Mouse (Mus musculus) stomach, embryonic 14.5 days (tissue): ENCODE measurements at regions not wholly inside any gene's neighbourhood (a gene's known extent, or its start where the extent isn't known, plus 50 kb on each side); places are given as distances from the start of the nearest gene placed in this dataset.

Experiments
- ATAC-seq: fragments of 200-750 bp; cut with Nextera tagmentation; 2 replicates; pipeline ENCODE4 v1.8.0; 2017; ENCODE audit warnings: low read depth, moderate TSS enrichment; ENCODE audit not compliant: insufficient number of reproducible peaks, insufficient read depth, low FRiP score
- H3K27ac ChIP-seq: fragments of 300-500 bp; sonication (generic); 2 replicates; pipeline ENCODE4 v1.5.1; 2014; ENCODE audit warnings: mild to moderate bottlenecking, low read length, moderate library complexity, mixed read lengths
- H3K27me3 ChIP-seq: fragments of 300-500 bp; sonication (generic); 2 replicates; pipeline ENCODE4 v1.6.1; 2014; ENCODE audit warnings: low read length, control low read depth, mixed read lengths; ENCODE audit not compliant: control insufficient read depth, insufficient read depth
- H3K36me3 ChIP-seq: fragments of 300-500 bp; sonication (generic); 2 replicates; pipeline ENCODE4 v1.6.1; 2014; ENCODE audit warnings: mild to moderate bottlenecking, control low read depth, low read length, moderate library complexity, mixed read lengths; ENCODE audit not compliant: control insufficient read depth, insufficient read depth
- H3K4me1 ChIP-seq: fragments of 300-500 bp; sonication (generic); 2 replicates; pipeline ENCODE4 v1.6.1; 2014; ENCODE audit warnings: low read length, control low read depth, mixed read lengths; ENCODE audit not compliant: control insufficient read depth, insufficient read depth
- H3K4me2 ChIP-seq: fragments of 300-500 bp; sonication (generic); replicated peaks from 2 replicates; pipeline ENCODE4 v1.6.1; 2014; ENCODE audit warnings: low read depth, low read length, control low read depth
- H3K4me3 ChIP-seq: fragments of 300-500 bp; sonication (generic); 2 replicates; pipeline ENCODE4 v1.5.1; 2014; ENCODE audit warnings: low read depth, low read length, control low read depth
- H3K9ac ChIP-seq: fragments of 300-500 bp; sonication (generic); replicated peaks from 2 replicates; pipeline ENCODE4 v1.6.1; 2014; ENCODE audit warnings: low read depth, mild to moderate bottlenecking, control low read depth, low read length, moderate library complexity, mixed read lengths
- H3K9me3 ChIP-seq: fragments of 300-500 bp; sonication (generic); 2 replicates; pipeline ENCODE4 v1.6.1; 2016; ENCODE audit warnings: low read depth, low read length, control low read depth; ENCODE audit not compliant: control insufficient read depth
- WGBS: fragments of 180-500 bp; shearing (Covaris S2); extraction: QIAGEN DNeasy Blood & Tissue Kit; methylation state at CpG from one replicate; pipeline ENCODE4 v1.1.7; 2014; 5-methylcytosine and 5-hydroxymethylcytosine counted together

DNA sequence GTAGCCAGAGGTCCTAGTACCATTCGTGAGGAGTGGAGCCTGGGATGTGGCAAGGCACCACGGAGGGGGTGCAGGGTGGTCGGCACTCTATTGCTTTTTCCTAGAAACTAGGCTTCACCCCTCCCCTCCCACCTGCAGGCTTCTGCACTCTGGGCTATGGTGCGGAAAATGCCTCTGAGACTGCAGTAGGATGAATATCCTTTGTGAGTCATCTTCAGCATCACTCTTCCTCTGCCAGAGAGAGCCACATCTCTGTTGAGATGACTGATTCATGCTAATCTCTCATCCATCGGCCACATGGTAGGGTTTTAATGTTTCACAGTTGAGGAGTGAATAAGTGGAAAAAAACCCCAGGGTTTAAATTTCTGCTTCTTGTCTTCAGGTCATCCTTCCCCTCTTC lies 309.6 kb upstream of the Arglu1 start:
- Histone ChIP-seq H3K9me3 (no peaks in the 10 kb centered on the region), H3K9ac (no peak overlapping the region), H3K27ac (no peak overlapping the region), H3K4me3 (no peak overlapping the region), H3K36me3 (no peaks in the 10 kb centered on the region), H3K4me2 (no peak overlapping the region), H3K4me1 (peaks cover under 1% of the 10 kb centered on the region; the same call in 1 of the 2 replicates), H3K27me3 (no peaks in the 10 kb centered on the region)
- ATAC-seq = no peak
- 78% methylated on average over 5 of the region's 5 CpGs for WGBS

DNA sequence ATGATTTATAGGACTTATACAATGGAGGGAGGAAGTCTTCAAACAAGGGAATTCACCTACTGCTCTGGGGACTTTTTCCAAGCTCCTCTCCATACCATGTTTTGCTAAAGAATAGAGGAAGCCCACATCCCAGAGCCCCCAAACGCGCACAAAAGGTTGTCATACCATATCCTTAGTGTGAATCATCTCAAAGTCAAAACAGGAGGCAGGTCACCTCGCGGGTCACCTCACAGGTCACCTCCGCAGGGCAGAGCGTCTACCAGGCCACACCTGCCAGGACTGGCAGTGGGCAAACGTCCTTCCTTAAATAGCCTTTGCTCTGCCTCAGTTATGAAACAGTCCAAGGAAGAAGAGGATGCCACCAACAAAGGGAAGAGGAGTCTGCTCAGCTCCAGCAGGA lies 307.3 kb upstream of the Arglu1 start:
- no peak overlapping the region for H3K27ac ChIP-seq
- no peak overlapping the region for H3K4me2 ChIP-seq
- no peak overlapping the region for H3K9ac ChIP-seq
- H3K27me3 ChIP-seq = no peaks in the 10 kb centered on the region
- H3K4me1 ChIP-seq = peaks cover 11% of the 10 kb centered on the region
- no peak for ATAC-seq
- no peak overlapping the region for H3K4me3 ChIP-seq
- H3K36me3 ChIP-seq = no peaks in the 10 kb centered on the region
- WGBS = 71% methylated on average over 7 of the region's 7 CpGs
- no peaks in the 10 kb centered on the region for H3K9me3 ChIP-seq

DNA sequence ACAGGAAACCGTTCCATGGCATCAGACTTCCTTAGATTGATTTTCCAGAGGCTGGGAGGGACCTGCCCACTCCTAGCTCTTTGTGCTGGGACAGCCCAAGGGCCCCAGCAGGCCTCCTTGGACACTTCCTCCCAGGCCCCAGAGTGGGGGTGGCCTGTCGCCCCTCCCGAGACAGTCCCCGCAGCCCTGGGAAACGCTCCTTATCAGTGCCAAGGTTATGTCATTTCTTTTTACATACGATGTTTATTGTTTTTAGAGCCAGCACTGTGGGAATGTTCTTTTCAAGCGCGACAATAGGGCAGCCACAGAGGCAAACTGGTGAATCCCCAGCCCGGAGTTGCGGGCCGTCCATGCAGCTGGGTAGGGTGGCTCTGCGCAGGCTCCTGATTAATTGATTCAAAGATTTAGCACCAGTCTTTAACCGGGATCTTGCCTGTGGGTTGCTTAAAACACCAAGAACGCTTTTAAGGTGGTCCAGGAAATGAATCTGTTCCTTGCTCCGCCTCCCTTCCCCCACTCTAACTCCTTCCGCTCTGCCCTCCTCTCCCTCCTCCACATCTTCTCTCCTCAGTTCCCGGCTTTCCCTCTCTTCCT lies 304.4 kb upstream of the Arglu1 start:
- no peaks in the 10 kb centered on the region for H3K27me3 ChIP-seq
- no peaks in the 10 kb centered on the region for H3K36me3 ChIP-seq
- peak overlapping the region; percentile 19 for H3K4me3 ChIP-seq
- peak; percentile 73; the same call in 1 of the 2 replicates for ATAC-seq
- WGBS = 2% methylated on average over 17 of the region's 17 CpGs
- no peak overlapping the region for H3K9ac ChIP-seq
- H3K9me3 ChIP-seq = no peaks in the 10 kb centered on the region
- H3K4me2 ChIP-seq = peak overlapping the region; percentile 47
- peaks cover 25% of the 10 kb centered on the region for H3K4me1 ChIP-seq
- H3K27ac ChIP-seq = peak overlapping the region; percentile 35; the same call in 1 of the 2 replicates

DNA sequence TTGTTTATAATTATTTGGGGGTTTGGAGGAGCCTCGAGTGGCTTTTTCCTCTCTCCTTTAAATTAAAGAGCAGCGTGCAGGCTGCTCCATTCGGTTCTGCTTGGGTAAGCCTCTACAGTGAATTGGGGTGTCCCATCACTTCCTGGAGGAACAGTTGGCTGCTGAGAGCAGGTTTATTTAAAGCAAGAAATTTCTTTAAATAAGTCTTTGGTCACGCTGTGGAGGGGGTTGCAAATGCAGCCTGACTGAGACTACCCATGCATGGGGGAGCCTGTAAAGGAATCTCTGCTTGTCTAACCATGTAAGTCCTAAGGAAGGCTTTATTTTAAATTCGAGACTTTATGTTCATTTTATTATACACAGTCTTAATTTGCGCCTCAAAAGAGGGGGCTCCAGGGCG lies 303.7 kb upstream of the Arglu1 start:
- no peak overlapping the region for H3K9ac ChIP-seq
- WGBS = 34% methylated on average over 7 of the region's 7 CpGs
- no peak for ATAC-seq
- peaks cover 25% of the 10 kb centered on the region for H3K4me1 ChIP-seq
- peak overlapping the region; percentile 47; the same call in 1 of the 2 replicates for H3K4me2 ChIP-seq
- H3K4me3 ChIP-seq = no peak overlapping the region
- peak overlapping the region; percentile 67; the same call in 1 of the 2 replicates for H3K27ac ChIP-seq
- H3K9me3 ChIP-seq = no peaks in the 10 kb centered on the region
- H3K27me3 ChIP-seq = no peaks in the 10 kb centered on the region
- H3K36me3 ChIP-seq = no peaks in the 10 kb centered on the region

DNA sequence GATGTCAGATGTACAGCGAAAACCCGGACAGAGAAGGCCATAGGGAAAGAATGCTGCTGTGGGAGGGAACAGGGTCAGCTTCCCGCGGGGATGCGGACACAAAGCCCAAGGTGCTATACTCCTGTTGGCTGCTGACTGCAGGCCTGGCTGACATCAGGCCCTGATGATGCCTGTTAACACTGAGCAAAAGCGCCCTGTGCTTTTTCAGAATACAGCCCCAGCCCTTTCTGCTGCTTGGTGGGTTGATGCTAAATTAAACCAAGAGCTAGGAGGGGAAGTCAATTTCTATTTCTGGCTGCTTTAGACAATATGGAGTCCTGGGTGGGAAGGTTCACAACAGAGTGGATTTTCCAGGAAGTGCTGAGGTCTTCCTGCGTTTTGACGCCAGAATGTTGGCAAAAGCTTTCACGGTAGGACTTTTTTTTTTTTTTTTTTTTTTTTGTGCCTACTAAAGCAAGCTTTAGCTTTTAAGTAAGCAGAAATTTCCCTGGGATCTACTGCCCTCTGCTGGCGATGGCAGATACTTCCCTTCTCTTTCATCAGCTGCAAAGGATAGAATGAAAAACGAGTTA lies 302.2 kb upstream of the Arglu1 start:
- Histone ChIP-seq H3K4me3 (no peak overlapping the region), H3K9me3 (peaks cover 4% of the 10 kb centered on the region; the same call in 1 of the 2 replicates), H3K27me3 (no peaks in the 10 kb centered on the region), H3K4me2 (no peak overlapping the region; the same call in 1 of the 2 replicates), H3K27ac (peak overlapping the region; percentile 48; the same call in 1 of the 2 replicates), H3K36me3 (no peaks in the 10 kb centered on the region), H3K9ac (no peak overlapping the region), H3K4me1 (peaks cover 25% of the 10 kb centered on the region)
- WGBS = 14% methylated on average over 11 of the region's 11 CpGs
- no peak for ATAC-seq

DNA sequence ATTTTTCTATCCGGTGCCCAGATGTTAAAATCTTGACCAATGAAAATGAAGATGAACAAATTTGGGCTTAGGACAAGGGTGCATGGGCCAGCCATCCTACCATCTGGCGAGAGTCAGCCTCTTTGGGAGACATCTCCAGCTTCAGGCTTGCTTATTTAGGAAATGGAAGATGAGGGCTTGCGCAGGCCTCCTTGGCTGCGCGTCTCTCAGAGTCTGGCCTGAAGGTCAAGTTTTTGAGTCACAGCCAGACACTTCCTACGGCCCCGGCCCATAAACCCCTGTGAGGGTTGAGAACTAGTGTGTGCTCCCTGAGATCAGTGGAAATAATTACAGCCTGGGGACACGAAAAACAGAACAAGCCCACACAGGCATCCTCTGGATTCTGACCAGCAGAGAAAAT lies 300.7 kb upstream of the Arglu1 start:
- peaks cover 4% of the 10 kb centered on the region; the same call in 1 of the 2 replicates for H3K9me3 ChIP-seq
- H3K4me2 ChIP-seq = no peak overlapping the region
- no peak overlapping the region for H3K9ac ChIP-seq
- H3K36me3 ChIP-seq = no peaks in the 10 kb centered on the region
- peaks cover 25% of the 10 kb centered on the region for H3K4me1 ChIP-seq
- no peak overlapping the region for H3K4me3 ChIP-seq
- 63% methylated on average over 8 of the region's 8 CpGs for WGBS
- no peaks in the 10 kb centered on the region for H3K27me3 ChIP-seq
- no peak for ATAC-seq
- no peak overlapping the region for H3K27ac ChIP-seq

DNA sequence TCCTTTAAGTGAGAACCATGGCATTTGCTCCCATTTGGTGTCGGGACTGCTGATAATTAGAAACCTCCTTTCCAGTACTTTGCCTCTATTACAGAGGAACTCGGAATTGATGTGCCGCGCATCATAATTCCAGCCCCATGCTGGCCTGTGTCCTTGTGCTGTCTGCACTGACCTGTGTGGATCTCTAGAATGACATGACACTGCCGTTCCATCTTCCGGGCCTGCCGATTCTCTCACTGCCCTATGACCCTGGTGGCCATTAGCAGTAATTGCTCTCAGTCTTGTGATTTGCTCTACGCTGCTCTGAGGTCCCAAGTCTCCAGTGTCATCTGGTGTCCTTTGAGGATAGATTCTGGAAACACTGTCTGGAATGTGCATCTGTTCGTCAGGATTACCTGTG lies 295.7 kb upstream of the Arglu1 start:
- Histone ChIP-seq H3K27me3 (no peaks in the 10 kb centered on the region), H3K4me3 (no peak overlapping the region), H3K4me1 (peaks cover 17% of the 10 kb centered on the region), H3K4me2 (no peak overlapping the region), H3K9ac (no peak overlapping the region), H3K36me3 (no peaks in the 10 kb centered on the region), H3K9me3 (peaks cover 4% of the 10 kb centered on the region; the same call in 1 of the 2 replicates), H3K27ac (no peak overlapping the region)
- ATAC-seq = no peak
- 60% methylated on average over 9 of the region's 9 CpGs for WGBS

DNA sequence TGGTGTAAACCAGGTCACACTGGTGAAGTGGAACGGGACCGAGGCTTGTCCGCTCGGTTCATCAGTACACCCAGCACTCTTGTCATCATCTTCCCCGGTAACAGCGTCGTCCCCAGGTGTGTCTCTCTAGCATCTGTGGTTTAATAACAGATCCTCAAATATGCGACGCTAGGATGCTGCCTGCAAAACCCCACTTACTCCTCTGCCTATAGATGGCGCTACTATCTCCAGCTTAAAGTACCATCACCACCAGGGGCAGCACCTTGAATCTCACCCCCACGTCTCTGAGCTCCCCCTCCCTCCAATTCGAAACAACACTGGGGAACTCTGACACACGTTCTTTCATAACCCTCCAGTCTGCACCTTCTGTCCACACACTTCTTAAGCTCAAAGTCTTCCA lies 295.1 kb upstream of the Arglu1 start:
- no peak overlapping the region for H3K4me3 ChIP-seq
- H3K27ac ChIP-seq = no peak overlapping the region
- peaks cover 12% of the 10 kb centered on the region for H3K4me1 ChIP-seq
- H3K4me2 ChIP-seq = no peak overlapping the region
- H3K27me3 ChIP-seq = no peaks in the 10 kb centered on the region
- no peak overlapping the region for H3K9ac ChIP-seq
- ATAC-seq = no peak
- no peaks in the 10 kb centered on the region for H3K36me3 ChIP-seq
- peaks cover 4% of the 10 kb centered on the region; the same call in 1 of the 2 replicates for H3K9me3 ChIP-seq
- WGBS = 81% methylated on average over 13 of the region's 13 CpGs
